Mouse (Mus musculus) midbrain, embryonic 14.5 days (tissue): ENCODE data around the gene Rab5b. TPM values are rescaled to one million over a fixed set of nuclear protein-coding genes. Genes with fewer than 3 reads are reported as not detected.
A peak's percentile ranks its signal among the peaks of the same experiment; 100 is the strongest.

Experiments used
- ATAC-seq: fragments of 200-750 bp; cut with Nextera tagmentation; 2 replicates; pipeline ENCODE4 v1.8.0; 2017; ENCODE audit warnings: moderate number of reproducible peaks, moderate library complexity; ENCODE audit not compliant: low FRiP score, low TSS enrichment
- DNase-seq: peaks from one replicate; pipeline ENCODE4 v3.0.0-alpha.2; 2015
- H3K27ac ChIP-seq: fragments of 300-500 bp; sonication (generic); replicated peaks from 2 replicates; pipeline ENCODE4 v1.5.1; 2014; ENCODE audit warnings: mild to moderate bottlenecking, low read depth, low read length, moderate library complexity
- H3K27me3 ChIP-seq: fragments of 300-500 bp; sonication (generic); 2 replicates; pipeline ENCODE4 v1.6.1; 2014; ENCODE audit warnings: low read length, control low read depth, mixed read lengths; ENCODE audit not compliant: control insufficient read depth, insufficient read depth
- H3K36me3 ChIP-seq: fragments of 300-500 bp; sonication (generic); 2 replicates; pipeline ENCODE4 v1.6.1; 2014; ENCODE audit warnings: low read length, control low read depth; ENCODE audit not compliant: control insufficient read depth, insufficient read depth
- H3K4me1 ChIP-seq: fragments of 300-500 bp; sonication (generic); 2 replicates; pipeline ENCODE4 v1.6.1; 2014; ENCODE audit warnings: mild to moderate bottlenecking, antibody characterized with exemption, low read length, control low read depth; ENCODE audit not compliant: control insufficient read depth, insufficient read depth
- H3K4me2 ChIP-seq: fragments of 300-500 bp; sonication (generic); 2 replicates; pipeline ENCODE4 v1.6.1; 2014; ENCODE audit warnings: mild to moderate bottlenecking, low read length, moderate library complexity
- H3K4me3 ChIP-seq: fragments of 300-500 bp; sonication (generic); replicated peaks from 2 replicates; pipeline ENCODE4 v1.5.1; 2014; ENCODE audit warnings: low read depth, low read length
- H3K9ac ChIP-seq: fragments of 300-500 bp; sonication (generic); replicated peaks from 2 replicates; pipeline ENCODE4 v1.6.1; 2014; ENCODE audit warnings: mild to moderate bottlenecking, low read length, moderate library complexity
- H3K9me3 ChIP-seq: fragments of 300-500 bp; sonication (generic); 2 replicates; pipeline ENCODE4 v1.6.1; 2016; ENCODE audit warnings: low read length, control low read depth, mixed read lengths; ENCODE audit not compliant: control insufficient read depth
- WGBS: fragments of 180-500 bp; shearing (Covaris S2); extraction: QIAGEN DNeasy Blood & Tissue Kit; methylation state at CpG from one replicate; pipeline ENCODE4 v1.1.7; 2014; 5-methylcytosine and 5-hydroxymethylcytosine counted together
- polyA plus RNA-seq: library from polyadenylated mRNA; unstranded; fragments of >200 nt; fragmentation: Nextera tagmentation; extraction: Ambion mirVana; gene quantifications from 2 replicates; pipeline ENCODE4 v1.2.1, GENCODE M21; 2014

The Rab5b gene
- polyA plus RNA-seq, 1 experiment from 2014 or later, result 100 TPM

DNA sequence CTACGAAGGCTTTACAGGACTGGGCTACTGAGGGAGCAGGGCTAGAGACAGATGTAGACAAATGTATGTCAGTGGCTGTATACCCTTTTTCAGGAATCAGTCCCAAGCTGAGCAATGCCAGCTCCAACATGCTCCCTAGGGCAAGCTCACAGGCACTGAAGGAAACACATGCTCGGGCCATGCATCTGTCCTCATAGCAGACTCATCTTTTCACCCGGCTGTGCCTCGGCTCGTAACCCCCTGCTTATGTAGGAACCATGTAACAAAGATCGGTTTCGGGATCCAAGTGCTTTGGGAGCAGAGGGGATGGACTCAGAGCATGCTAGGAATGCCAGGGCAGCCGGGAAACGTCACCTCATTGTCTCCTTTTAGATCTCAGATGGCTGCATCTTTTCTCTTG is 36.6 kb downstream of the Rab5b start:
- Histone ChIP-seq H3K4me1 (no peaks in the 10 kb centered on the region), H3K36me3 (no peaks in the 10 kb centered on the region), H3K27me3 (no peaks in the 10 kb centered on the region), H3K9ac (no peak overlapping the region), H3K4me2 (no peak overlapping the region), H3K27ac (no peak overlapping the region), H3K4me3 (no peak overlapping the region), H3K9me3 (no peaks in the 10 kb centered on the region)
- WGBS, result 49% methylated on average over 9 of the region's 9 CpGs
- DNase-seq, result no peak
- no peak for ATAC-seq

DNA sequence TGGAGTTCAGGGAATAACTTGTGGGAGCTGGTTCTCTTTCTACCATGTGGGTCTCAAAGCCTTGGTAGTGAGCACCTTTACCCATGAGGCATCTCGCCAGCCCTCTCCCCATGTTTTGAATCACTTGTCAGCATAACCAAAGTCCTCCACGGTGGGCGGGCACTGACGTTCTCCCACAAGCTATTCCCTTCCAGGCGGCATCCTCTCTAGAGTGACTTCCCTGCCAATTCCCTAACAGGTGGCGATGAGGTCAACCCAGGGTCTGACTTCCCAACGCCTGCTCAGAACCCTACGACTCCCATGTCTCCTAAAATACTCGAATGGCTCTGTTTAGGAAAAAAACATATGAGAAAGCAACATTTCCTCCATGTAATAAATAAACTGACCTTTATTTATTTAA is 38.2 kb downstream of the Rab5b start:
- H3K4me1 ChIP-seq, result no peaks in the 10 kb centered on the region
- H3K9me3 ChIP-seq, result no peaks in the 10 kb centered on the region
- WGBS, result 67% methylated on average over 9 of the region's 9 CpGs
- no peaks in the 10 kb centered on the region for H3K36me3 ChIP-seq
- H3K27me3 ChIP-seq, result no peaks in the 10 kb centered on the region
- DNase-seq (no peak), ATAC-seq (no peak)
- no peak overlapping the region for H3K9ac ChIP-seq
- no peak overlapping the region for H3K4me3 ChIP-seq
- H3K4me2 ChIP-seq, result no peak overlapping the region
- no peak overlapping the region for H3K27ac ChIP-seq

DNA sequence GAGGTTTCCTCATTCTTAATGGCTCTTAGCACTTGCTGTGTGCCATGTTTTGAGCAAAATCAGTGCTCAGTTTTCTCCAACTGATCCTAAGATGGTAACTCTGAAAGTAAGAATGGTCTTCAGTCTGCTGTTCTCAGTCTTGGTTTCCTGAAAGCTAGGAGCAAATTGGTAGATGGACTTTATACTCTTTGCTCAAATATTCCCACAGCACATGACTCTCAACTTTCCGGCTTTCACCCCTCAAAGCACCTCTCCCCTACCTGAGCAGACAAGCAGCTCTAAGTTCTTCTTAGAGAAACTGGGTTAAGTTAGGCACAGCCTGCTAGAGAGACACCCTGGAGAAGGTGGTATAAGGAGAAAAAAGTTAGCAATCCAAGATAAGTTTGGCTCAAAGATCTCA is 39.3 kb downstream of the Rab5b start:
- no peaks in the 10 kb centered on the region for H3K36me3 ChIP-seq
- WGBS, result 100% methylated on average over 1 of the region's 1 CpGs
- no peak overlapping the region for H3K27ac ChIP-seq
- no peaks in the 10 kb centered on the region for H3K27me3 ChIP-seq
- DNase-seq, result no peak
- H3K4me2 ChIP-seq, result no peak overlapping the region
- H3K4me1 ChIP-seq, result no peaks in the 10 kb centered on the region
- H3K4me3 ChIP-seq, result no peak overlapping the region
- no peak overlapping the region for H3K9ac ChIP-seq
- H3K9me3 ChIP-seq, result no peaks in the 10 kb centered on the region
- ATAC-seq, result no peak

DNA sequence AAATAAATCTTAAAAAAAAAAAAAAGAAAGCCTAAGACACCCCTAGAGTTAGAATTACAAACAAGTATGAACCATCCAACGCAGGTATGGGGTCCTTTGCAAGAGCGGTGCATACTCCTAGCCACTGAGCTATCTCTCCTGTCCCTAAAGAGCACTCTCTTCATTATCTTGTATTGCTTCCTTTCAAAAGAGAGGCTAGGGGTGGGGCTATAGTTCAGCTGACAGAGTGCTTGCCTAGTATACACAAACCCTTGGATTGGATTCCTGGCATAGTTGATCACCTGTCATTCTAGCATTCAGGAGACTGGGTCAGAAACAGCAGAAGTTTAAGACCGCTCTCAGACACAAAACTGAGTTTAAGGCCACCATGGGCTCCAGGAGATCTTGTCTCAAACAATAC is 40.8 kb downstream of the Rab5b start:
- Histone ChIP-seq H3K27ac (no peak overlapping the region), H3K4me1 (no peaks in the 10 kb centered on the region), H3K4me2 (no peak overlapping the region), H3K9me3 (no peaks in the 10 kb centered on the region), H3K9ac (no peak overlapping the region), H3K4me3 (no peak overlapping the region), H3K36me3 (no peaks in the 10 kb centered on the region), H3K27me3 (no peaks in the 10 kb centered on the region)
- WGBS, result 97% methylated on average over 3 of the region's 3 CpGs
- DNase-seq (no peak), ATAC-seq (no peak)

DNA sequence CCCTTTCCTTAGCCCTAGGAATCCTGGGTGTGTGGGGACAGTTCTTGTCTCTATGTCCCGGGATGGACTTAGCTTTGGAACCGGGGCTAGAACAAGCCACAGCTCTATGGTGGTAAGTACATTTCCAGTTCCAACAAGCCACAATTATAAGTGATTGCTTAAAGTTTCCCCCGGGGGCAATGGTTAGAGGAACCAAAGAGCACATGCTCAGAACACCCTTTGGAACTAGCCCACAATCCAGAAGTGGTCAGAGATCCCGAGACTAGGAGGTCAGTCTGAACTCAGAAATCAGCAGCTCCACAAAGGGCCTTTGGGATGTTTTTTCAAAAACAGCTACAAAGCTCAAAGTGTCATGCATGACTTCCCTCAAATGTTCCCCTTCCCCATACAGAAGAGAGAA is 42.2 kb downstream of the Rab5b start:
- H3K9ac ChIP-seq, result no peak overlapping the region
- H3K4me1 ChIP-seq, result no peaks in the 10 kb centered on the region
- no peaks in the 10 kb centered on the region for H3K36me3 ChIP-seq
- 73% methylated on average over 4 of the region's 4 CpGs for WGBS
- no peak for ATAC-seq
- H3K27me3 ChIP-seq, result no peaks in the 10 kb centered on the region
- no peak overlapping the region for H3K27ac ChIP-seq
- H3K9me3 ChIP-seq, result no peaks in the 10 kb centered on the region
- H3K4me2 ChIP-seq, result no peak overlapping the region
- DNase-seq, result no peak
- H3K4me3 ChIP-seq, result no peak overlapping the region

DNA sequence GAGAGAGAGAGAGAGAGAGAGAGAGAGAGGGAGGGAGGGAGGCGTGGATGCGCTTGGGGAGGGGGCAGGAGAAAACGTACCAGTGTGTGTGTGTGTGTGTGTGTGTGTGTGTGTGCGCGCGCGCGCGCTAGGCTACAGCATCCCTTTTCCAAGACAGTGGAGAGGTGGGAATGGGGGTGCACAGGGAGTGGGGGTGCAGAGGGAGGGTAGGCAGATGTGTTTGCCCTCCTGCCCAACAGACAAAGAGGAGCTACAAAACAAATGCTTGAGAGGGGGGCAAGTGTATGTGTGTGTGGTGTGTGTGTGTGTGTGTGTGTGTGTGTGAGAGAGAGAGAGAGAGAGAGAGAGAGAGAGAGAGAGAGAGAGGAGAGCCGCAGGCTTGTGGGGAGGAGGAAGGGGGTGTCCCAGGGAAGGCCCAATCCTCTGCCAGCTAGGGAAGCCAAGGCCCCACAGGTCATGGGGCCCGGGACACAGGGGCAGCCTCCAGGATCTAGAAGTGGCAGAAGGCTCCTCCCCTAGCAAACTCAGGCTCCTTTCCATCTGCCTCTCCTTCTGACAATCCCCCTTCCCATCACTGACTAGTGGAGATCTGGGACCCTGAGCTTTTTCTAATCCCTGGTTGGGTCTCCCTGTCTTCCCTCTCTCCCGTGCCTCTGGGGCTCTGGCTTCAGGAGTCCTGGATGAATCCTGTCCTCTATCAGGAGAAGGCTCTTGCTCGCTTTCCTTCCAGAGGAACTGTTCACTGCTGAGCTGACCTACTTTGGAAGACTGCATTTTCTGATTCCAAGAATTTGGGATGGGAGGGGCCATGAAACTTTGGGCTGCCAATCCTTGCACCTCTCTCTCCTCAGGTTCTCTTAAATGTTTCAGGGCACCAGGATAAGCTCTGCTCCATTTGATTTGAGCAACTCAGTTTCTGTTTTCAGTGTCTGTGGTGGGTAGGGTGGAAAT is 49.6 kb downstream of the Rab5b start:
- 1% methylated on average over 13 of the region's 13 CpGs for WGBS
- peaks cover 12% of the 10 kb centered on the region; the same call in 1 of the 2 replicates for H3K36me3 ChIP-seq
- no peaks in the 10 kb centered on the region for H3K9me3 ChIP-seq
- no peaks in the 10 kb centered on the region for H3K27me3 ChIP-seq
- peak overlapping the region; percentile 54 for H3K9ac ChIP-seq
- DNase-seq (peak; percentile 85), ATAC-seq (peak; percentile 83)
- peaks cover 28% of the 10 kb centered on the region for H3K4me1 ChIP-seq
- peak overlapping the region; percentile 55 for H3K4me3 ChIP-seq
- peak overlapping the region; percentile 72 for H3K4me2 ChIP-seq
- peak overlapping the region; percentile 93 for H3K27ac ChIP-seq

DNA sequence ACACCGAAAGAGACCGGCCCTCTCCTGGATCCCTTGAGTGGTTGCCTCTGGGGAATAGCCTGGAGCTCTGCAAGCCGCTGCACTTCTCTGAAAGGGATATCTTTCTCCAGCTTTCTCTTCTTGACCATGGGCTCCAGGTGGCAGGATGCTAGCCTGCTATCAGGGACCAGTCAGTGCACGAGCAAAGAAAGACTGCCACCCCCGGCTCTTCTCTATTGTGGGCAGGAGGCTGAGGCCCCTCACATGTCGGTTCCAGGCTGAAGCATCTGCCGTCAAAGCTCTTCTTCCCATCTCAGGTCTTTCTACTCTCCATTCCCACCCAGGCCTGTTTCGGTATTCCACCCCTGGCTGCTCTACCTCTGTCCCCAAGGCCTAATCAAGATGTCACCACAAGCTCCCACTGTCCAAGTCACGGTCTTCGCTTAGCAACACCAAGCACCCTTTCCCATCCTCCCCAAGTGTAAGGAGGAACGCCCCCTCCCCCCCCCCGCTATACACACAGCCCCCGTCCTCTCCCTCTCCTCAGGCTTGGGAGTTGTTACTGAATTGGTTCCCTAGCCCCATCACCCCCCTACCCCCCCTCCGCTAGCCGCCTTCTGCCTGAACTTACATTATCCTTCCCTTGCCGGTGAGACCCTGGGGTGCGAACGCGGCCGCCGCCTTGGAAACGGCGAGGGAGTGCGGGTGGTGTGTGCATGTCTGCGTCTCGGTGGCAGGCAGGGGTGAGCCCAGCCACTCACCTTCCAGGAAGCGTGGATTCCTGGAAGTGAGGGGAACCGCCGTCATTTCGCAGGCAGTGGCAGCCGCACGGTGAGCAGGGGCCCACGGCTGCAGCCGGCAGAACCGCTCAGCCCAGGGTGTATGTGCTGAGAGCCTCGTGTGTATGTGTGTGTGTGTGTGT is 50.7 kb downstream of the Rab5b start, which contains the start of gene Ikzf4:
Ikzf4 (minus strand) TSS at position 881 of the 901 bp plus-strand sequence.
- Histone ChIP-seq H3K9me3 (no peaks in the 10 kb centered on the region), H3K4me1 (peaks cover 28% of the 10 kb centered on the region), H3K36me3 (peaks cover 22% of the 10 kb centered on the region), H3K4me3 (peak within 1 kb of the TSS; percentile 55), H3K27me3 (no peaks in the 10 kb centered on the region), H3K4me2 (peak within 1 kb of the TSS; percentile 72), H3K9ac (peak within 1 kb of the TSS; percentile 72), H3K27ac (peak within 1 kb of the TSS; percentile 93)
- 1% methylated on average over 36 of the region's 36 CpGs for WGBS
- DNase-seq, result peak; percentile 78
- ATAC-seq, result peak; percentile 75

DNA sequence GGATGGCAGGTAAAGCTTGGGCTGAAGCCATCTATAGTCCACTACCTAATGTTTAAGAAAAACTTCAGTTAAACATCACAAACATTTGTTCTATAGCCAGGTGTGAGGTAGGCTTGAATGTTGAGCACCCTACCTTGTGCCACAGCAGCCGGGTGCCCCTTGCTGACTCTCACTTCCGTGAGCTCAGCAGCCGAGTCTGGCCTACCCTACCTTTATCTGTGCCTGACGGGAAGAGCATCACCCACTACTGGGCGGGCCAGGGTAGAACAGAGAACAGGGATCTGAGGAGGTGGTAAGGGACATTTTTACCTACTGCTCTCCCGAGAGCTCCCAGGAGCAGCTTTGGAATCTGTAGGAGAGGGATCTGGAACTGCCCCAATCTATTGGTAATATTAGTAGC is 53.3 kb downstream of the Rab5b start:
- Histone ChIP-seq H3K36me3 (peaks cover 43% of the 10 kb centered on the region), H3K4me1 (peaks cover 28% of the 10 kb centered on the region), H3K4me2 (peak overlapping the region; percentile 72), H3K9ac (no peak overlapping the region; the same call in 1 of the 2 replicates), H3K27me3 (no peaks in the 10 kb centered on the region), H3K27ac (no peak overlapping the region), H3K4me3 (no peak overlapping the region), H3K9me3 (no peaks in the 10 kb centered on the region)
- no peak for ATAC-seq
- DNase-seq, result no peak
- 93% methylated on average over 6 of the region's 6 CpGs for WGBS
